Mouse (Mus musculus) naive thymus-derived CD4-positive, alpha-beta T cell, adult 5 months (primary cell): ENCODE results near the gene Abcb4. TPM values are rescaled to one million over a fixed set of nuclear protein-coding genes. Genes with fewer than 3 reads are reported as not detected.

Experiments
- polyA plus RNA-seq: library from polyadenylated mRNA; unstranded; fragments of 100-300 nt; shearing (Covaris generic); gene quantifications from one replicate; pipeline ENCODE4 v1.2.1, GENCODE M21; 2017

Abcb4 gene
- polyA plus RNA-seq = 0.58 TPM

GRCm38 (mm10) chr5:8893300-8894103 is at the start of gene Abcb4:
Abcb4 (plus strand) TSS chr5:8893717.

GRCm38 (mm10) chr5:8996686-8997512 is 103.4 kb downstream of the Abcb4 start, which contains the start of gene Crot:
Crot (minus strand) TSS chr5:8997324.

Other genes starting within 250 kb of the Abcb4 start
- gene Abcb1a, start 233.6 kb upstream of the Abcb4 start, polyA plus RNA-seq = 10.6 TPM
- gene Abcb1b, start 95.6 kb upstream of the Abcb4 start, polyA plus RNA-seq = 35.6 TPM
- gene Crot, start 103.6 kb downstream of the Abcb4 start, polyA plus RNA-seq = 46.0 TPM
- gene Tmem243, start 207.0 kb downstream of the Abcb4 start, polyA plus RNA-seq = 147 TPM